In genomic region chr13:10002916-10003315, GRCm38 (mm10) we compare ENCODE assay signal across 12 mouse cellular contexts.
"Had no signal": no experiment of that assay in that cellular context is flagged by ENCODE, and none has a peak within 500 bp of the region (broad histone marks: within the 10 kb centered on the region; RNA-seq: fewer than 3 reads in every experiment).

No protein-coding gene starts in this region.

- H3K27ac ChIP-seq: kidney, postnatal 0 days; layer of hippocampus, adult 2 months; limb, embryonic 15.5 days; liver, embryonic 12.5 days; midbrain, embryonic 13.5 days had no signal

- H3K4me3 ChIP-seq: layer of hippocampus, adult 2 months; limb, embryonic 15.5 days; liver, embryonic 12.5 days; midbrain, embryonic 13.5 days had no signal

- DNase-seq: kidney, adult 9 months; kidney, postnatal 36 days; lung, postnatal 36 days; right cerebral cortex, adult 18-20 months; right cerebral cortex, postnatal 25 days; thymus, adult 2 months; thymus, postnatal 25 days had no signal

- H3K4me1 ChIP-seq: limb, embryonic 15.5 days; liver, embryonic 12.5 days; midbrain, embryonic 13.5 days had no signal

- H3K27me3 ChIP-seq: limb, embryonic 15.5 days; liver, embryonic 12.5 days; midbrain, embryonic 13.5 days had no signal
